Comparison of ENCODE assay signal across 23 mouse cellular contexts in genomic region chr10:27468274-27468673, GRCm38 (mm10).
DNase-seq lines count a peak whose midpoint lies in the region; ATAC-seq and TF ChIP-seq lines count a peak whose summit lies in the region.
"Had no signal": no experiment of that assay in that cellular context is flagged by ENCODE, and none has a peak within 500 bp of the region (broad histone marks: within the 10 kb centered on the region; RNA-seq: fewer than 3 reads in every experiment).

No protein-coding gene starts in this region.

- no peak overlapping the region for H3K4me2 ChIP-seq in hindbrain, embryonic 11.5 days (replicated peaks; ENCODE audit: low read depth, low read length)
- H3K4me2 ChIP-seq in forebrain, embryonic 16.5 days (ENCODE audit: low read length): no peak overlapping the region
- no peak overlapping the region for H3K4me2 ChIP-seq in hindbrain, postnatal 0 days (ENCODE audit: low read depth, low read length)
- H3K4me2 ChIP-seq: embryonic facial prominence, embryonic 12.5 days; kidney, embryonic 15.5 days; limb, embryonic 13.5 days; liver, embryonic 13.5 days; lung, embryonic 14.5 days; neural tube, embryonic 13.5 days had no signal

- no peak for DNase-seq in hindbrain, embryonic 11.5 days (ENCODE audit: low spot score)
- no peak for DNase-seq in hindbrain, embryonic 10.5 days (ENCODE audit: low spot score)
- DNase-seq in brain, embryonic 14.5 days (ENCODE audit: low read depth): peak; percentile 88
- peak; percentile 45 for DNase-seq in hindbrain, postnatal 0 days (ENCODE audit: low spot score)
- DNase-seq: adrenal gland, postnatal 25 days; cerebellum, adult 8-10 months; gastrocnemius, postnatal 25 days; heart, adult 2 months; heart, postnatal 36 days; liver, embryonic 13.5 days; lung, embryonic 14.5 days; lung, postnatal 36 days; thymus, postnatal 25 days had no signal

- no peak for TF ChIP-seq CTCF in brain, embryonic 14.5 days (IDR thresholded peaks at IDR 0.05; ENCODE audit: borderline replicate concordance, extremely low read depth, insufficient read depth, insufficient read length)
- TF ChIP-seq CTCF in hindbrain, postnatal 0 days (IDR thresholded peaks at IDR 0.05; ENCODE audit: low read depth): no peak

- no peak overlapping the region for H3K9ac ChIP-seq in hindbrain, embryonic 11.5 days (ENCODE audit: low read depth, low read length)
- no peak overlapping the region for H3K9ac ChIP-seq in forebrain, embryonic 16.5 days (replicated peaks; ENCODE audit: low read depth, low read length)
- no peak overlapping the region for H3K9ac ChIP-seq in hindbrain, postnatal 0 days (replicated peaks; ENCODE audit: low read length)
- H3K9ac ChIP-seq: embryonic facial prominence, embryonic 12.5 days; kidney, embryonic 15.5 days; limb, embryonic 13.5 days; liver, embryonic 13.5 days; lung, embryonic 14.5 days; neural tube, embryonic 13.5 days had no signal

- no peaks in the 10 kb centered on the region for H3K9me3 ChIP-seq in hindbrain, embryonic 11.5 days (ENCODE audit: control insufficient read depth, low read length)
- no peaks in the 10 kb centered on the region for H3K9me3 ChIP-seq in hindbrain, embryonic 10.5 days
- no peaks in the 10 kb centered on the region for H3K9me3 ChIP-seq in forebrain, embryonic 16.5 days (ENCODE audit: control insufficient read depth, low read length)
- H3K9me3 ChIP-seq in hindbrain, postnatal 0 days (ENCODE audit: low read length): no peaks in the 10 kb centered on the region
- H3K9me3 ChIP-seq: embryonic facial prominence, embryonic 12.5 days; G1E; kidney, embryonic 15.5 days; limb, embryonic 13.5 days; liver, embryonic 13.5 days; neural tube, embryonic 13.5 days had no signal

- H3K27me3 ChIP-seq in hindbrain, embryonic 11.5 days (ENCODE audit: control insufficient read depth, insufficient read depth, low read length): no peaks in the 10 kb centered on the region
- no peaks in the 10 kb centered on the region for H3K27me3 ChIP-seq in hindbrain, embryonic 10.5 days (ENCODE audit: insufficient read depth, poor library complexity, severe bottlenecking)
- no peaks in the 10 kb centered on the region for H3K27me3 ChIP-seq in forebrain, embryonic 16.5 days (replicated peaks; ENCODE audit: control insufficient read depth, insufficient read depth, low read length)
- H3K27me3 ChIP-seq in hindbrain, postnatal 0 days (ENCODE audit: insufficient read depth, low read length): no peaks in the 10 kb centered on the region
- H3K27me3 ChIP-seq: embryonic facial prominence, embryonic 12.5 days; kidney, embryonic 15.5 days; limb, embryonic 13.5 days; liver, embryonic 13.5 days; neural tube, embryonic 13.5 days had no signal

- H3K27ac ChIP-seq in hindbrain, embryonic 11.5 days (ENCODE audit: low read depth, low read length): no peak overlapping the region
- H3K27ac ChIP-seq in hindbrain, embryonic 10.5 days: no peak overlapping the region
- H3K27ac ChIP-seq in forebrain, embryonic 16.5 days (ENCODE audit: low read length): no peak overlapping the region
- H3K27ac ChIP-seq in hindbrain, postnatal 0 days: no peak overlapping the region
- H3K27ac ChIP-seq: embryonic facial prominence, embryonic 12.5 days; heart, adult 2 months; kidney, embryonic 15.5 days; limb, embryonic 13.5 days; liver, embryonic 13.5 days; neural tube, embryonic 13.5 days had no signal

- ATAC-seq in hindbrain, embryonic 11.5 days (ENCODE audit: low FRiP score): peak; percentile 80
- ATAC-seq in forebrain, embryonic 16.5 days: peak; percentile 97
- ATAC-seq in hindbrain, postnatal 0 days: peak; percentile 56
- ATAC-seq in megakaryocyte, adult 5-6 weeks (ENCODE audit: poor library complexity, severe bottlenecking): no peak
- no peak for ATAC-seq in cerebellum, adult (ENCODE audit: insufficient number of reproducible peaks, low FRiP score, low TSS enrichment)
- ATAC-seq: intestine, embryonic 16.5 days had no signal

- H3K4me3 ChIP-seq in hindbrain, embryonic 11.5 days (ENCODE audit: low read depth, low read length): no peak overlapping the region
- H3K4me3 ChIP-seq in hindbrain, embryonic 10.5 days: no peak overlapping the region
- no peak overlapping the region for H3K4me3 ChIP-seq in forebrain, embryonic 16.5 days (replicated peaks; ENCODE audit: low read length)
- no peak overlapping the region for H3K4me3 ChIP-seq in hindbrain, postnatal 0 days (ENCODE audit: low read length)
- H3K4me3 ChIP-seq: embryonic facial prominence, embryonic 12.5 days; erythroblast, embryonic 14.5 days; heart, adult 2 months; kidney, embryonic 15.5 days; limb, embryonic 13.5 days; liver, embryonic 13.5 days; neural tube, embryonic 13.5 days had no signal

- H3K36me3 ChIP-seq in hindbrain, embryonic 11.5 days (ENCODE audit: control insufficient read depth, insufficient read depth, low read length): no peaks in the 10 kb centered on the region
- no peaks in the 10 kb centered on the region for H3K36me3 ChIP-seq in hindbrain, embryonic 10.5 days
- no peaks in the 10 kb centered on the region for H3K36me3 ChIP-seq in forebrain, embryonic 16.5 days (ENCODE audit: control insufficient read depth, insufficient read depth)
- no peaks in the 10 kb centered on the region for H3K36me3 ChIP-seq in hindbrain, postnatal 0 days (ENCODE audit: insufficient read depth, low read length)
- H3K36me3 ChIP-seq: embryonic facial prominence, embryonic 12.5 days; G1E; kidney, embryonic 15.5 days; limb, embryonic 13.5 days; liver, embryonic 13.5 days; neural tube, embryonic 13.5 days had no signal

- no peaks in the 10 kb centered on the region for H3K4me1 ChIP-seq in hindbrain, embryonic 11.5 days (replicated peaks; ENCODE audit: control insufficient read depth, insufficient read depth, low read length)
- H3K4me1 ChIP-seq in hindbrain, embryonic 10.5 days (replicated peaks): no peaks in the 10 kb centered on the region
- peaks cover 3% of the 10 kb centered on the region; the same call in 1 of the 2 replicates for H3K4me1 ChIP-seq in forebrain, embryonic 16.5 days (replicated peaks; ENCODE audit: control insufficient read depth, insufficient read depth, low read length)
- no peaks in the 10 kb centered on the region for H3K4me1 ChIP-seq in hindbrain, postnatal 0 days (ENCODE audit: insufficient read depth, low read length)
- H3K4me1 ChIP-seq: embryonic facial prominence, embryonic 12.5 days; kidney, embryonic 15.5 days; limb, embryonic 13.5 days; liver, embryonic 13.5 days had no signal

- WGBS in hindbrain, embryonic 11.5 days: 61% methylated on average over 1 of the region's 1 CpGs
- 77% methylated on average over 1 of the region's 1 CpGs for WGBS in hindbrain, embryonic 10.5 days
- WGBS in forebrain, embryonic 16.5 days: 18% methylated on average over 1 of the region's 1 CpGs
- 24% methylated on average over 1 of the region's 1 CpGs for WGBS in hindbrain, postnatal 0 days

- TF ChIP-seq POLR2A in brain, embryonic 14.5 days (IDR thresholded peaks at IDR 0.05; ENCODE audit: borderline replicate concordance, extremely low read depth, insufficient read depth, insufficient read length, poor library complexity, severe bottlenecking): no peak

Comparison
In these comparisons a context has a peak if more than half of its experiments do, and no peak if none do; other contexts are left out.
1. DNase-seq: peak in brain, embryonic 14.5 days (single experiment) and hindbrain, postnatal 0 days (single experiment); none in hindbrain, embryonic 11.5 days (single experiment) and hindbrain, embryonic 10.5 days (single experiment).
2. ATAC-seq: peak in hindbrain, embryonic 11.5 days (single experiment), forebrain, embryonic 16.5 days (single experiment) and hindbrain, postnatal 0 days (single experiment); none in megakaryocyte, adult 5-6 weeks (single experiment) and cerebellum, adult (single experiment).